Mouse (Mus musculus) cerebellum, postnatal 10 days (tissue): ENCODE data around the gene Clec2e.
"Not testable (repeated sequence)": the region's sequence is repeated elsewhere in the genome, so short reads cannot be mapped to it uniquely, and the experiment has no call there.

Experiments
- DNase-seq, 2 experiments: peaks; one replicate each; pipeline ENCODE4 v3.0.0; 2021; ENCODE audit warnings: mixed read lengths in 2 of 2

Clec2e gene

DNA sequence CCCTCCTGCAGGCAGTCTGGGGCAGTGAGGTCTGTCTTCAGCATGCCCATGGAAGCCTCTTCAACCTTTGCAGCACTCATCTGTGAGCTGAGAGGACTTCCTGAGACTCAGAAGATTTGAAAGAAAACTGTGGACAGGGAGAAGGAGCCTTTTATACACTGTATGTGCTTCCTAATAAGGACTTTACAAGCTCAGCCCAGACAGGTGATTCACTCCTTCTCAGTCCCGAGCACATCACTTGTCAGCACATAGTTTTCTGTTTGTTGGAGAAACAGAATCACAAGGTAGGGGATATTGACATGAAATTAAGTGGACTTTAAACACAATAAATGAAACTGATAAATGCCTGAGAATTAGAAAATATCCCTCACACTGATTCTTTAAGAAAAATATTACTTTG lies at the start of gene Clec2e:
Gene Clec2e (minus strand): TSS at position 120 of the 400 bp plus-strand sequence.
- not testable (repeated sequence) for DNase-seq

DNA sequence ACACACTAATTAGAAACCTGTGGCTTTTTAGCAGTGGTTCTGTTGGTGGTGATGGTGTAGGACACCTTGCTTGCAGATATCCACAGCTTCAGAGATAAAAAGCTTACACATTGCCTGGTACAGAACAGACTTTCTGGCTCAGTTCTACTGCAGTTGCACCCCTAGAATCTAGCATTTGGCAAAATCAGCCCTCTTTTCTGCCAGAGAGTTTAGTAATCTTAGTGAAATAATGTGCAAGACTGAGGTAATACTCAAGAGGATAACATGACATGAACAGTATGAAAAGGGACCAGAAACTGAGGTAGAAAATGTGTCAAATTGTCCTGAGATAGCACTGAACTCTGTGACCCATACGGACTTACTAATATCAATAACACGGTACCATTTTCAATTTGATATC lies 46.1 kb upstream of the Clec2e start:
- no peak for DNase-seq

DNA sequence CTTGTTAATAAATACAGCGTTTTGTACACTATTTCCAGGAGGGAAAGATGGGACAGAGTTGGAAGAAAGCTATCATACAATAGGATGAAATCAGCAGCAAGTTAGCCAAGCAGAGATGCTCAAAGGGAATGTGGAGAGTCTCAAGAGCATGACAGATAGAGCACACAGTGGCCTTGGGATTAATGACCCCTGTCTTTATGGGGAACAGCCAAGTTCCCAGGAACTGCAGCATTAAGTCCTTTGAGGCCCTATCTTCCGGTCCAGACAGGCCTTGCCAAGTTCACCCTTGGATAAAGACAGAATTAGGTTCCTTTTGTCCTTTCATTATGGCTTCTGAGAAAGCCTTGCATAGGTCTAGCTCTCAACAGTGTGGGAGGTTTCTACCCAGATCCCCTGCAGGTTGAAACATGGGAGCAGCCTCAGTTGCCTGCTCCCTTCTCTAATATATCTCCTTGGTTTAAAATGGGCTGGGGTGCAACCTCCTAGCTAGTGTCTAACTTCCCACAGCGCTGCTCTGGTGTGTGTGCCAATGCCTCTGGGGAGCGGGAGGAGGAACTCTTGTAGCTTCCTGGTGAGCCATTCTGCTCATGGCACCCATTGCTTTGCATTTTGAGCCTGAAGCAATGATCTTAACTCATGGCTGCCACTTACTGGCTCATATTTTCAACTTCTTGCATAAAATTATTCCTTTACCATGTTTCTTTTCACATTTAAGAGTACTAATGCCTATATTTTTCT lies 32.1 kb upstream of the Clec2e start:
- DNase-seq = no peak

DNA sequence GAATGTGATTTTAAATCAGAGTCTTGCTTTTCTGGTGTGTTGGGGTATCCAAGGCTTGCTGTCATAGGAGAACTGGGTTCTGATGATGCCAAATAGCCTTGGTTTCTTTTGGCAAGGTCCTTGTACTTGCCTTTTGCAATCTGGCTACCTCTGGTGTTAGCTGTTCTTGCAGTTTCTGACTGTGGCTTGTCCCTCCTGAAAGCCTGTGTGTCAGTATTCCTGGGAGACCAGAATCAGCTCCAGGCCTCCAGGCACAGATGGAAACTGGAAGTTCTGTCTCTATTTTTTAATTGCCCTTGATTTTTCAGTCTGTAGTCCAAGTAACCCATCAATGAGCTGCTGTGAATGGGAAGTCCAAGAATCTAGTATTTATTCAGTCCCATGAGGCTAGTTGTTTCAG lies 26.1 kb upstream of the Clec2e start:
- DNase-seq = no peak

DNA sequence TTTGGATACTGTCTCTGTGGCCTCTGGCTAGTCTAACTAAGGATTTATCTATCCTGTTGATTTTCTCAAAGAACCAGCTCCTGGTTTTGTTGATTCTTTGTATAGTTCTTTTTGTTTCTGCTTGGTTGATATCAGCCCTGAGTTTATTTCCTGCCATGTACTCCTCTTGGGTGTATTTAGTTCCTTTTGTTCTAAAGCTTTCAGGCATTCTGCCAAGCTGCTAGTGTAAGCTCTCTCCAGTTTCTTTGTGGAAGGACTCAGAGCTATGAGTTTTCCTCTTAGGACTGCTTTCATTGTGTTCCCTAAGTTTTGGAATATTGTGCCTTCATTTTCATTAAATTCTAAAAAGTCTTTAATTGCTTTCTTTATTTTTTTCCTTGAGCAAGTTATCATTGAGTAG lies 23.8 kb upstream of the Clec2e start:
- not testable (repeated sequence) for DNase-seq

DNA sequence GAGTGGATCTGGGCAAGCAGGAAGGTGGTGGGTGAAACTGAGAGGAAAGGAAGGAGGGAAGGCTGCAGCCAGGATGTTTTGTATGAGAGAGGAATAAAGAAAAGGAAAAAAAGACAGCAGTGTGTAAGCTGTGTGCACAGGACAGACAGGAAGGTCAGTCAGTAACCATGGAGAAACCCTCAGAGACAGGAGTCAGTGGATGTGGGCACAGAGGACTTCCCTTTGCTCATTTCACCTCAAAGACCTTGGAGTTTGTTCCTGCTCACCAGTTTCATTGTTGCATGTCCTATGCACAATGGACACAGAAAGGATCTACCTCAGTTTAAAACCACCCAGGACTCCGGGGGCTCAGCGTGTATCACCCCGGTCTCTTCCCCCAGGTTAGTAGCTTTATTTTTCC lies 15.5 kb upstream of the Clec2e start:
- DNase-seq = no peak

DNA sequence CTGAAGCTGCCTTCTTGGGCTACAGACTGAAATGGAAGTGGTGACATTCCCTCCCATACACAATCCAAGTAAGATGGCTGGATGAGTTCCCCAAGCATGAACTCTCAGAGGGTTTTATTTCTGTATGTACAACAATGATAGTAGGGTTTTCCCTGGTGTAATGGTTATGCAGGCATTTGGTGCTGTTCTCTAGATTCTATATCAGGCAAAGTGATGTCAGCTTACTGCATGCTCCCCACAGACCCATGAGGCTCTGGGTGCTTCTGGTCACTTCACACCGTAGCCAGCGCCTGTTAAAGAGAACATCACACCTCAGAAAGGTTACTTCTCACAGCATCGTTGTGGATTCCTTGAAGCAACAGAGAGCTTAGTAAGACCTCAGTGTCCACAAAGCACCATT lies 13.5 kb upstream of the Clec2e start:
- DNase-seq = not testable (repeated sequence)

DNA sequence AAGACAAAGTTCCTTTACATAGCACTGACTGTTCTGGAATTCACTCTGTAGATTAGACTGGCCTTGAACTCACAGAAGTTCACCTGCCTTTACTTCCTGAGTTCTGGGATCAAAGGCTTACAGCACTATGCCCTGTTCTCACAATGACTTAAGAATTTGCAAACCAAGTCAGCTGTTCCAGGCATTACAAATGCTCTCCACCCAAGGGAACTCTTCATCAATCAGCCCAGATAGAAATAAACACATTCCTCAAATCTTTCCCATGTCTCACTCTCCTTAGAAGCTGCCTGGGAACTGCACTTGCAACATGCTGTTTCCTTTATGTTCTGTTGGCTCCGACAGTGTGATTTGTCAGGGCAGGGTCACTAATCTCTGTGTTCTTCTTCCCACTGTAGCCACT lies 13.1 kb upstream of the Clec2e start:
- no peak for DNase-seq

DNA sequence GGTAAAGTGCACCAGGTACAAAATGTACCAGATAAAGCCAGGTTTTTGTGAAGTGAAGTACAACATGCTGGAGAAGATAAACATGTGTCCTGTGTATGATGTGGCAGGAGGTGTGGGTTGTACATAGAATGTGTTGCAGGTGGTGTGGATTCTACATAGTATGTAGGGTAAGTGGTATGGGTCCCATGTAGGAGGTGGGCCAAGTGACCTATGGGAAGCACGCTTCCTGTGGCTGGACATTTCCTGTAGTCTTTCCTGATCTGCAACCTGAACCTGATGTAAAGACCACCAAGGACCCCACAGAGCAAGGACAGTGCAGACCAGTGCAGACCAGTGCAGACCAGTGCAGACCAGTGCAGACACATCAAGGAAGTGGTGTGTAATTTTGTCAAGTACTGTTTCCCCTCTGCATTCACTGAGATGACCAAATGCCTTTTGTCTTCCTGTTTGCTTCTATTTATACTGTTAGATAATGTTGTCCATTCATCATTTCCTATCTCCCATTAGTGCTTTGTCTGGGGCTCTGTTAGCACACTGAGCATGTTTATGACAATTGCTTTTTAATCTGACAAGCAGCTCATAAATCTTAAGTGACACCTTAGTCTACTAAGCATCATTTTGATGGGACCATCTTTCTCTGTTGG lies 12.4 kb upstream of the Clec2e start:
- no peak for DNase-seq

DNA sequence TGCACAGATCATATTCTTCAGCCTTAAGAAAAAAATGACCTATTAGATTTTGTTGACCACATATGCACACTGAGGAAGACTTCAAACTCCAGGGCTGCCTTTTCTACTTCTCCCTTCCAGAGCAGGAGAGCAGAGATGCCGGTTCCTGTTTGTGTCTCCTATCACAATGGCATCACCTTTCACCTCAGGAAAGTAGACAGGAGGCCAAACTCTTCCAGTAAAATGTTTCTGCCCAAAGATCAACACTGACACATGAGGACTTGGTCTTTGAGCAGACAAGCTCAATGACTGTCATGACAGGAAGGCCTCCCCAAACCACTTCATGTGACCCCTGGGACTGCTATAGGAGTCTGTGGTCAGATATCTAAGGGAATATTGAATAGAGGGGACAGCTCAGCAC lies 11.8 kb upstream of the Clec2e start:
- DNase-seq = no peak

DNA sequence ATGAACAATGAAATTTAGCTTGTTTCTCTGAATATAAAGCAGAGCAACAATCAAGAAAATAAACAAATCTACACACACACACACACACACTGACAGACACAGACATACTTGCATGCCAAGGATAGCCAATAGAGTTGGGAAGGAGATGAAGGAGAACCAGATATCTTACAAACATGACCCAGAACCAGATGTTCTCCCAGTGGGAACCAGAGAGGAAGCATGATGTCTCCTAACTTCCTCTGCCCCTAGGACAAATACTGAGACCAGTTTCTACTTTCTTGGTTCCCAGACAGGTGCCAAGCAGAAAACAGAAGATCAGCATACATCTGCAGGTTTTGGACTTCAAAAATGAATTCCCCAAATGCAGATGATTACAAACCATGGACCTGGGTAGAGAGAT lies 7.2 kb upstream of the Clec2e start:
- no peak for DNase-seq

DNA sequence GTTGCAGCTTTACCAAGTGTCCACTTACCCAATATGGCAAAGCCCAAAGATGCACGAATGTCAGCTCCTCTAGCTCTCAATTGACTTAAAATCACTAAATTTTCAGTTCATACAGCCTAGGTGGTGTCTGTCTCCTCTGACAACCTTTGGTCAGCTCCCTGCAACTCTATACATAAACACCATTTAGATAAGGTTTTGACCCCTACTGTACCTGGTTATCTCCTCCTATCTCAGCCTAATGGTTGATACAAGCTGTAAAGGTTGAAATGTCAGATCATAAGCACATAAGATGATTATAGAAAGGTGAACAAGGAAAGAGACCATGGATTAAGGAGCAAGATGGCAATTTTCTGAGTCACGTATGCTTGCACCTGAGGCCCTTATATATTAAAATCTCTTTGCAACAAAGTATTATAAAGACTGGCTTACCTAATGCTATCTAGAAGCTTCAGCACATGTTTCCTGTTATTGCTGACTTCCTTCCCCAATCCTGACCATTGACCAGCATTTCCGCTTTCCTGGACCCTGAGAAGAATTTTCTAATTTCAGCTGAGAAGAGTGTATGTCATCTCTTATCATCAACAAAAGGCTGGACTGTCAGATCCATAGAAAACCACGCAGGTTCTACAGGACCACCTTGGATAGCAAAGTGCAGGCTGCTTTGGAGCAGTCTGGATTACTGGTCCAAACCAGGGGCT lies 2.3 kb upstream of the Clec2e start:
- DNase-seq = no peak

DNA sequence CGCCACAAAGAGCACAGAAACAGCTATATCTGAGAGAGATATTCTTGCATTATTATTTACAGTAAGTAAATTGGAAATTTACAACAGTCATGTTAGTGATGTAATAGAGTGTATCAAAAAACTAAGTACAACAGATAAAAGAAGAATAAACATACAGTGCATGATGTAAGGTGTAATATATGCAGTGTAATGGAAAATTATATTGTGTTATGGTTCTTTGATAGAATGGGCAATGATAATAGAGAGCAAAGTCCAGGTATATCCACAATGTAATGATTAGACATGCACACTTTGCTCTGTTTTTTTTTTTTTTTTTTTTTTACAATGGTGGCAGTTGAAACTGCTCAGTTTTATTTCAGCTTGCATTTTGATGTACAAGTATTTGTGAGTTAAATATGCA lies 891 bp upstream of the Clec2e start:
- DNase-seq = no peak

DNA sequence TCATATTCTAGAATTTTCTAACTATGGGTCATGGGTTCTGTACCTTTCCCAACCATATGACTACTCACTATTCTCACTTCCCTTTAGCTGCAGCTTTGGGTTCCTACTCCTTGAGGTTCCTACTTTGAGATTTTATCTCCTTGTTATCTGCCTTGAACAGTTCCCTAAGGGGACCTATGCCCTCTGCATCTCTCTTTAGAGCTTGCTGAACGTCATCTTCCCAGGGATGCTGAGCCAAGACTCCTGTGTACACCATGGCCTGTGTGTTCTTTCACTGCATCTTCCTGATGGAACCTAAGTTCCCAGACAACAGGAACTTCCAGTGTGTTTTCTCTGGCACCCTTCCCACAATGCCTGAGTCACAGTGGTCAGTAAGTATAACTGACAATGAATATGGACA lies 2.8 kb downstream of the Clec2e start:
- no peak for DNase-seq

DNA sequence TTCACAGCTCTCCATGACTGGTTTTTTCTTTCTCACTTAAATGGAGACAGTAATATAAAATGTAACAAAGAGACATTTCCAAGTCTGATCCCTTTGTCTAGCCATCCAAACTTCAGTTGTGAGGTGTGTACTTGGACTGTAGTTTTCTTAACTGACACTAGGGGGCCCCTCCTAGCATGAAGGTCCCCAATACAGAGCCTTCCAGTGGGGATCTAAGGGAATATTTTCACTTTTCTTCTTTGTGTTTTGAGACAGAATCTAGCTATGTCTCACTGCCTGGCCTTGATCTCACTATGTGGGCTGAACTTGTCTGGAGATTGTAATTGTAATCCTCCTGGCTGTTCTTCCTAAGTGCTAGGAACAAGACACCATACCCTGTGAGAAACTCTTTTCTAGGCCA lies 5.5 kb downstream of the Clec2e start:
- DNase-seq = peak; percentile 31 to 46

DNA sequence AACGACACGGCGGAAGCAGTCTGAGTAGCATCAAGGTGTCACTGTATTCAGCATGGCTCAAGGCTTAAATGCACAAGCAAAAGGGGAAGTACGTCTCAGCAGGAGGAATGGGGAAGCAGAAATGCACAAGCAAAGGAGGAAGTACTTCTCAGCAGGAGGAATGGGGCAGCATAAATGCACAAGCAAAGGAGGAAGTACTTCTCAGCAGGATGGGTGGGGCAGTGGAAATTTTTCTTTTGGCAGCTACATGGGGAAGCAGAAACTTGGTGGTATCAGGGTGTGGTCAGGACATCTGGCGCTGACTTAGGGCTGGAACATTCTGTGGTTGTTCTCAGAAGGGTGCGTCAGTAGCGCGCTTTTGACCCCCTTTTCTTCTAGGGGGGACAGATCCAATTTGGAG lies 12.1 kb downstream of the Clec2e start:
- DNase-seq = not testable (repeated sequence)

DNA sequence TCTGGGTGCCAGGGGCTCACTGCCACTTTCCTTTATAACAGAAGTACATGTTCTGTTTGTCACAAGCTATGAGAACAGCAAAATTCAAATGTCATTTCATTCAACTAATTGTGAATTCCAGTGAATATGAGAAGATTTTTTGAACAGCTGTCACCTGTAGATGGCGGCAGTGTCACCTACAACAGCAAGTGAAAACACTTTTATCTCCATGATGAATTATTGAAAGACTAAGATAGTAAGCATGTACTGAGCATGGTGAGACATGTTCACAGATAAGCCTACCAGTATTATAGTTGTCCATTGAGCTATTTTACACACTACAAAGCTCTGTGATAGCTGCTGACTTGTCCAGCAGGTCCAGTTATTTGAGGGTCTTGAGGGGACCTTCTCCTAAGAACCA lies 12.6 kb downstream of the Clec2e start:
- peak; percentile 45 to 47 for DNase-seq

DNA sequence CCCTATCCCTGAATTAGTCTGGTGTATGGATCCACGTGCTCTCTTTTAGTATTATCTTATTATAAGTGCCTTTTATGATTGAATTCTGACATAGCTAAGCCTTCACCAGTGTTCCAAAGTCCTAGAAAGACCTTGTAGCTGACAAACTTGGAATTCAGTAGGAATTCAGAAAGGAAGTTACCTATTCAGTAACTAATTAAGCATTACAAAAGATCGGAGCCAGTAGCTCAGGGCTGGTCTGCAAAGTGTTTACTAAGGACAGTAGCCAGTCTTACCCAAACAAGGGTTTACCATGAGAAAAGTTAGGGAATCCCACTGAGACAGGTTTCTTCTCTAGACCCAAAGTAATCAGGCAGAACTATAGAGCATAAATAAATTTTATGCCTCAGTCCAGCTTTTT lies 14.7 kb downstream of the Clec2e start:
- not testable (repeated sequence) for DNase-seq

DNA sequence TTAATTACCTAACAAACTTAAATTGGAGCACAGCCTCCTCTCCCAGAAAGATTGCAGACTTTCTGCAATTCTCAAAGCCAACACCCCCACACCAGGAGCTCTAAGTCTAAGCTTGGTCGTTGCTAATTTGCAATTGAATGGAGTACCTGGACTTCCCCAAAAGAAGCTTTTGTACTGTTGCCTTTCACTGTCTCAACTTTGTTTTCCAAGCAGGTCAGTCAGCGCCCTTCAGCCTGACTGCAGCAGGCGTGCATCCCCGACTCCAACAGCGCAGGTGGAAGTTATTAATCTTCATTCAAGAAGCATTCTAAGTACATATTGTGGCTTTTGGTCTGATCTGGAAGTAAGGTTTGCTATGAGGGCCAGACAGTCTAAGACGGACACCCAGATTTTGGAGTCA lies 15.6 kb downstream of the Clec2e start:
- DNase-seq = no peak

DNA sequence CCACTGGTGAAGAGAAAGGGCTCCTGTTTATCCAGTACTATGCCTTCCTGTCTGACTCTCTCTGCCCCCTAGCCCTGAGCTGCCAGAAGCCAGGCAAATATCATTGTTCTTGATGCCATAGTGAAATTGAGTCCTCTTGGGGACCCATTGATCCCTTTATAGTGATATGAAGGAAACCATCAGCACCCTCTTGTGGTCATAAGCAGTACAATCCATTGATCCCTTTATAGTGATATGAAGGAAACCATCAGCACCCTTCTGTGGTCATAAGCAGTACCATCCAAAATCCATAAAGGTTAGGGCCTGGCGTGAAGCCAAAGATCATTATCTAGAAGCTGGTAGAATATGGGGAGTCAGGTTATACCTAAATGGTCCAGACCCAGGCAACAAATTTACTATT lies 33.7 kb downstream of the Clec2e start:
- peak; percentile 35 to 47 for DNase-seq

DNA sequence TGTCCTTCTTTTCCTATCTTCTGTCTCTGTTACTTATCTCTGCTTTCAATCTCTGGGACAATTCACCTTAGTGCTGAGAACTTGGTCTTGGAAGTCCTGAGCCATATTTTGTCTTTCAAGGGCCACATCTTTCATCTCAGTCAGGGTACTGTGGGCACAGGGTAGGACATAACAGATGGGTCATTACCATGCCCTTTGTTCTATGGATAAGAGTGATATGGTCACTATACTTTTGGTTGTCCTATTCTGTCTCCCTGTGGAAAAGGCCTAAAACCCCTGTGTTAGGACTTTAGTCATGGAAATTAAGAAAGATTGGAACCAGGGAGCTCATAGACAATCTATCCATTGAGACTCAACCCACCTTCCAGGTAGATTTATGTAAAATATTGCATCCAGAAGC lies 34.2 kb downstream of the Clec2e start:
- no peak for DNase-seq

DNA sequence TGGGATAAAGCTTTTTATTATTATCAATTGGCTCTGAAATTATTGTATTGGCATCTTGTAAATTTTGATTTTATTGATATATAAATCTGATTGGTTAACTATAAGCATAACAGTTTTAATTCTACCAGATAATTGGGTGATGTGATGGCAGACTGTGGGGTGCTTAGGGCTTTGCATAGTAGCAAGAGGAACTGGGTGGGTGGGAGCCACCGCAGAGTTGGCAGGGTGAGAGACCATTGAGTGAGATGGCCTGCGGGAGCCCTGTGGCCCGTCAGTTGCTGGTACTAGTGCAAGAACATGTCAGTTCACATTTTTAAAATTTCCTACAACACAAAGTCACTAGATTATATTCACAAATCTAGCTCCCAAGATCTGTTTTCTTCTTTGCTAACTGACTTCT lies 34.9 kb downstream of the Clec2e start:
- no peak for DNase-seq

DNA sequence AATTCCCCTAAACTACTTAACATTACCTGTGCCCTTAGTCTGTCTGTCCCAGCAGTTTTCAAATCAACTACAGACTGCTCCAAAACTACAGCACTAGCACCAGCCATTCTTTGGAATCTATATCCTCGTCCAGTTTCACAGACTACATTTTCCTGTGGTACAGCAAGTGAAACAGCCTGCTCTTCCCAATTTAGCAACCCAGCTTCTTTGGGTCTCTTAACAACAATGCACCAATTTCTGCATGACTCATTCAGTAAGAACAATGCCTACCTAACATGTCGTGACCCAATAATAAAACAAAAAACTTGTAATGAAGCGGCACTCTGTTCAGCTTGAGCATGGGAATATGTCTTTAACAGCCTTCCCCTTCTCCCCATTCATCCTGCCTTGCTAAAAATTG lies 35.3 kb downstream of the Clec2e start:
- no peak for DNase-seq

DNA sequence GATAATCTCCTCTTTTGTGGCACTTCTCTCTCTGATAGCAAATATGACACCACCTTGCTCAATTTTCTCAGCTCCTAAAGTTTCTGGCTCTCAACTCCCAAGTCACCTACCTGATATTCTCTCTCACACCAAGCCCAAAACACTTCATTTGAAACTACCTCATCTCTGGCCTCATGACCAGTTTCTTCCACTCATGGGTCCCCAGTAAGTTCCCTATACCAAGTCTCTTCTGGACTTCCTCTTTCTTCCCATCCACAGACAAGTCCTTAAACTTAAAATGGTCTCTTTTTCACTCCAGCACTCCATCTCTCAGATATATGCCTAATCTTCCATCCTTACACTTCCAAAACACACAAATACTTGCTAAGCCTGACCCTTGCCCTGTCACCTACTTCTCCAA lies 42.7 kb downstream of the Clec2e start:
- DNase-seq = no peak
